In genomic region chr11:107471071-107471720, GRCm38 (mm10) we compare ENCODE assay signal across 8 mouse cellular contexts. TPM values are rescaled to one million over a fixed set of nuclear protein-coding genes. Genes with fewer than 3 reads are reported as not detected.
DNase-seq lines count a peak whose midpoint lies in the region; ATAC-seq and TF ChIP-seq lines count a peak whose summit lies in the region.

No protein-coding gene starts in this region.

- H3K9me3 ChIP-seq in hindbrain, embryonic 15.5 days, result no peaks in the 10 kb centered on the region

- H3K36me3 ChIP-seq in hindbrain, embryonic 15.5 days, result no peaks in the 10 kb centered on the region
- no peaks in the 10 kb centered on the region for H3K36me3 ChIP-seq in myocyte (ENCODE audit: control insufficient read depth, insufficient read depth)

- peak overlapping the region; percentile 83 for H3K4me2 ChIP-seq in hindbrain, embryonic 15.5 days
- peak overlapping the region; percentile 100 for H3K4me2 ChIP-seq in myocyte (ENCODE audit: low read depth)

- peaks cover 32% of the 10 kb centered on the region for H3K4me1 ChIP-seq in hindbrain, embryonic 15.5 days (replicated peaks)

- peak; percentile 25 for DNase-seq in kidney, postnatal 14 days
- no peak for DNase-seq in kidney, adult 9 months
- DNase-seq in brain, embryonic 14.5 days (ENCODE audit: low read depth), result peak; percentile 27
- DNase-seq in testis, postnatal 10 days (ENCODE audit: low spot score), result no peak
- no peak for DNase-seq in layer of hippocampus, postnatal 10 days (ENCODE audit: low spot score in 2 of 2)
- DNase-seq in ovary, postnatal 10 days (ENCODE audit: low spot score), result no peak

- H3K27me3 ChIP-seq in hindbrain, embryonic 15.5 days, result no peaks in the 10 kb centered on the region
- H3K27me3 ChIP-seq in myocyte (ENCODE audit: control insufficient read depth, insufficient read depth, insufficient read length), result no peaks in the 10 kb centered on the region

- no peak overlapping the region for H3ac ChIP-seq in myocyte (ENCODE audit: control insufficient read depth, insufficient read length)

- H3K79me2 ChIP-seq in myocyte (ENCODE audit: control insufficient read depth, insufficient read depth), result no peaks in the 10 kb centered on the region

- no peak for TF ChIP-seq POLR2A in brain, embryonic 14.5 days (IDR thresholded peaks at IDR 0.05; ENCODE audit: borderline replicate concordance, extremely low read depth, insufficient read depth, insufficient read length, poor library complexity, severe bottlenecking)
- TF ChIP-seq POLR2A in myocyte (IDR thresholded peaks at IDR 0.05; ENCODE audit: insufficient read length, low read depth), result no peak

- TF ChIP-seq CTCF in brain, embryonic 14.5 days (IDR thresholded peaks at IDR 0.05; ENCODE audit: borderline replicate concordance, extremely low read depth, insufficient read depth, insufficient read length), result no peak

- no peak for ATAC-seq in hindbrain, embryonic 15.5 days (ENCODE audit: low FRiP score, low read depth)

- peak overlapping the region; percentile 93 for H3K27ac ChIP-seq in hindbrain, embryonic 15.5 days (replicated peaks)

- 5% methylated on average over 11 of the region's 11 CpGs for WGBS in hindbrain, embryonic 15.5 days

- peak overlapping the region; percentile 97 for H3K4me3 ChIP-seq in hindbrain, embryonic 15.5 days
- H3K4me3 ChIP-seq in myocyte, result peak overlapping the region; percentile 47

- H3K9ac ChIP-seq in hindbrain, embryonic 15.5 days, result peak overlapping the region; percentile 90

TF ChIP-seq in myocyte, 11 proteins besides CTCF, POLR2A, EP300 and RAD21:
- TF ChIP-seq CEBPB (IDR thresholded peaks at IDR 0.05; ENCODE audit: insufficient read depth, poor library complexity, severe bottlenecking) (no peak), TCF3 (IDR thresholded peaks at IDR 0.05; ENCODE audit: insufficient read length, low read depth) (no peak)

RNA-seq across cellular contexts. Expression of gene Pitpnc1, which starts 0.7 kb away (rescaled TPM):
- 23.9 and 30.2 TPM in 2 replicates for polyA plus RNA-seq in brain, embryonic 14.5 days (2012; rRNA removed)
- polyA plus RNA-seq in hindbrain, embryonic 15.5 days (2015; fragmentation: Nextera tagmentation; extraction: Ambion mirVana), result 38.3 and 39.2 TPM in 2 replicates
- 0.74 TPM for polyA plus RNA-seq in myocyte (2012; fragmentation: generic; extraction: Trizol)
- total RNA-seq in layer of hippocampus, postnatal 10 days (2021), result 10 to 100 TPM; 60.3 to 65.2 TPM

RNA-seq across cellular contexts. Expression of gene Psmd12, which starts 8.1 kb away (rescaled TPM):
- 57.9 and 63.5 TPM in 2 replicates for polyA plus RNA-seq in brain, embryonic 14.5 days (2012; rRNA removed)
- 149 and 153 TPM in 2 replicates for polyA plus RNA-seq in hindbrain, embryonic 15.5 days (2015; fragmentation: Nextera tagmentation; extraction: Ambion mirVana)
- 66.3 TPM for polyA plus RNA-seq in myocyte (2012; fragmentation: generic; extraction: Trizol)
- 10 to 100 TPM; 78.5 to 86.2 TPM for total RNA-seq in layer of hippocampus, postnatal 10 days (2021)

Comparison
In these comparisons a context has a peak if more than half of its experiments do, and no peak if none do; other contexts are left out.
1. DNase-seq: peak in kidney, postnatal 14 days (single experiment) and brain, embryonic 14.5 days (single experiment); none in kidney, adult 9 months (single experiment), testis, postnatal 10 days (single experiment), layer of hippocampus, postnatal 10 days (0 of 2) and ovary, postnatal 10 days (single experiment).
2. RNA of gene Pitpnc1, which starts 0.7 kb away (polyA plus RNA-seq): 38.3 to 39.2 TPM in hindbrain, embryonic 15.5 days and 23.9 to 30.2 TPM in brain, embryonic 14.5 days; 0.74 TPM in myocyte (single experiment); every median in the first group is over 10 times any median in the second.